Mouse (Mus musculus) testis, adult 2 months (tissue): Measurements from ENCODE around the gene Gas8.

Experiments
- CTCF ChIP-seq: fragments of 200-500 bp; IDR thresholded peaks from 2 replicates; pipeline ENCODE4 v1.5.1; 2012; ENCODE audit warnings: low read depth, mild to moderate bottlenecking, inconsistent platforms, low read length, moderate library complexity; ENCODE audit not compliant: control insufficient read depth, insufficient read depth, insufficient replicate concordance
- POLR2A ChIP-seq: fragments of 200-500 bp; IDR thresholded peaks from 2 replicates; pipeline ENCODE4 v1.6.1; 2012; ENCODE audit warnings: low read depth, mild to moderate bottlenecking, inconsistent platforms, low read length, moderate library complexity; ENCODE audit not compliant: control insufficient read depth

DNA sequence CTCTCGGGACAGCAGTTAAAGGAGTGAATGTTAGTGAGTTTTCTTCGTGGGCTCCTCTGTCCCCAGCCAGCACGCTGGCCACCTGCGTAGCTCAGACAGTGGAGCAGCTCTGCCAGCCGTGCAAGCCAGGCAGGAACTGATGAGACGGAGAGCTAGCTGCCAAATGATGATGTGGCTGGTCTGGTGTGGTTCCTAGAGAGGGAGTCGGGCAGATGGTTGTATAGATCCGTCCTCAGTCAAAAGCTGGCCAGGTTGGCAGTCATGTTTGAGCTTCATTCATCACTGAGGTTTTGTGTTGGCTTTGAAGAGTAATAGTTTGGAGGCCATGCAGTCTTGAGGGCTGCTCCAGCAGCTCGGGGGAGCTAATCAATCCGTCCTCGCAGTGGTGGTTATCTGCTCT, 19.7 kb upstream of the Gas8 start:
- TF ChIP-seq POLR2A (no peak), CTCF (no peak)
